Mouse (Mus musculus) frontal cortex, postnatal 25 days (tissue): ENCODE data around the gene Cct7.
"Not testable (repeated sequence)": the region's sequence is repeated elsewhere in the genome, so short reads cannot be mapped to it uniquely, and the experiment has no call there.

Experiments
- DNase-seq, 2 experiments: peaks; one replicate each; pipeline ENCODE4 v3.0.0; 2022; ENCODE audit warnings: low spot score in 2 of 2

Gene Cct7

DNA sequence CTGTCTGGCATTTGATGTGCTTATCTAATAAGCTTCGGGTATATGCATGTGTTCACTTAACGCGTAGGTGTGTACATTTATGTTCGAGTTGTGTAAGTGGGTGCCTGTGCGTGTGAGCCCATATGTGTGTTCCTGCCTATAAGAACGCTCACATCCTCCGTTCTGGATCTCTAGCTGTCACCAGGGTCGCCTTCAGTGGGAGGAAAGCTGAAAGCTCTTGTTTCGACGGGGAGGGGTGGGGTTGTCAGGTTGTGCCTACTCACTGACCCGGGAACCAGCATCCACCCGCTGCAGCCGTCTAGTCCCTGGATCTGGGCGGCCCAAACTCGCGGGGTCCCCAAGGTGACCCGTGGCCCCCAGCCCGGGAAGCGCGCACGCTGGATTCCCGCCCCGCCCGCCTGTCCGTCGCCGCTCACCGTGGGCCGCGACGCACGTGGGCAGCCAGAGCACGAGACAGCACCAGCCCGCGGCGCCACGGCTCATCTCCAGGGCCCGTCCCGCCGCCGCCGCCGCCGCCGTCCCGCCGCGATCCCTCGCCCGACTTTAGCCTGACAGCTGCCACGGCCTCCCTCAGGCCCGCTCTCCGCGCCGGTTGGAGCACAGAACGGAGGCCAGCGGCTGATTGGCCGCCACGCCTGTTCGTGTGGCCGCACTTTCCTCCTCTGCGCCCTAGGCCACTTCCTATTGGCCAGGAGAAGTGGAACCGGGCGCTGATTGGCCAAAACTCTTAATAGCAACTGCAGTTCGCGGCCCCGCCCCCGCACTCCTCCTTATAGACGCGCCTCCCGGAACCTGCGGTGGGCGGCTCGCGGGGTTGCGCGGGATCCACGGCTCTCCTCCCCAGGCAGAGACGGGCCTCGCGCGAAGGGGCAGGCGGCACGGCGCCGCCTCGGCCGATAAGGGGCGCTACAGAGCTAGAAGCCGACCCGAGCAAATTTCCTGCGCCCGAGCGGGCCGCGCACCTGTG is at the start of gene Cct7:
TSS of gene Cct7 (plus strand) at position 818 of the 967 bp plus-strand sequence.
- peak; percentile 99 for DNase-seq

DNA sequence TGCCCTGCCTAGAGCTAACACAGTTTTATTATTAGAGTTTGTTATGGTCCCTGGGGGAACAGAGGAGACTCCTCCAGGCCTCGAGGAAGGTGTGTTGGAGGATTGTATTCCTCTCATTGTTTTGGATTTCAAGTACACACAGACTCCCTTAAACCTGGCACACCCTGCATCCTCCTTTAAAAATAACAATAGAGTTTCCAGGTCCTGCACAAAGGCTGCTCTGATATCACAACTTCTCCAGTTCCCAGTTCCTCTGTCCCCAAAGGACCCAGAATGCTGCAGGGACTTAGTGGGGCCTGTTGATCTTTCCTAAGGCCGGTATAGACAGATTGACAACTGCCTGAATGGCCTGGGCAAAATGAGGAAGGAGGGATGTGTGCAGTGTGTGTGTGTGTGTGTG is 48.7 kb upstream of the Cct7 start:
- no peak for DNase-seq

DNA sequence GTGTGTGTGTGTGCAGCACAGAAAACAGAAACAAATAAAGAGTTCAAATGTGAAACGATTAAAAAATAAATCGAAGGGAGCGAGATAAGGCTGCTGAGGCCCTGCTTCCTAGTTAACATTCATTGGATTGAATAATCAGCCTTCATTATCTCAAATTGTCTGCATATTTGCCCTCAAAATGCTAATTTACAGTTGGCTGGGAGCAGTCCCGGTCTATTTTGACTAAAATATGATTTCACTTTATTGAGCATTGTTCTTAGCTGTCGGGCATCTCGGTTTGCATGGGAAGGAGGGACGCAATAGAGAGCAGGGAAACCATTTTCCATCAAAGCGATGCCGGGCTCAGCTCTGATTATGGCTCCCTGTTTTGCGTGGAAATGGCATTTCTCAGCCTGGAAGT is 48.3 kb upstream of the Cct7 start:
- DNase-seq: no peak

DNA sequence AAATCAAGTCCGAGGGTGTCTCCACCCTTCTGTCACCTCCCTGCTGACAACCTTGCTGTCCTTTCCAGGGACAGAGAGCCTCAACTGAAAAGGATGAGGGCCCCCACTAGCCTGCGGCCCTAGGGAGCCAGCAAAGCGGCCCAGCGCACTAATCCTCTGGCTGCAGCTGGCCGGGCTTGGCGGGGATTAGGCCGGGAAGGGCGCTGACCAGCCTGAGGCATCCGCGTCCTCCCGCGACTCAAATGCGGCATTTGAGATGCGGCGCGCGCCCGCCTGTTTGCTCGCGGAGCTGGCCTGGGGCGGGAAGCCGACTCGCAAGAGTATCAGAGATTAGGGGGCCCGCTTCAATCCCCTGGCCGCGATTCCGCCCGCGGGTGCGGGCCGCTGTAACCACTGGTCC is 42.3 kb upstream of the Cct7 start:
- no peak for DNase-seq

DNA sequence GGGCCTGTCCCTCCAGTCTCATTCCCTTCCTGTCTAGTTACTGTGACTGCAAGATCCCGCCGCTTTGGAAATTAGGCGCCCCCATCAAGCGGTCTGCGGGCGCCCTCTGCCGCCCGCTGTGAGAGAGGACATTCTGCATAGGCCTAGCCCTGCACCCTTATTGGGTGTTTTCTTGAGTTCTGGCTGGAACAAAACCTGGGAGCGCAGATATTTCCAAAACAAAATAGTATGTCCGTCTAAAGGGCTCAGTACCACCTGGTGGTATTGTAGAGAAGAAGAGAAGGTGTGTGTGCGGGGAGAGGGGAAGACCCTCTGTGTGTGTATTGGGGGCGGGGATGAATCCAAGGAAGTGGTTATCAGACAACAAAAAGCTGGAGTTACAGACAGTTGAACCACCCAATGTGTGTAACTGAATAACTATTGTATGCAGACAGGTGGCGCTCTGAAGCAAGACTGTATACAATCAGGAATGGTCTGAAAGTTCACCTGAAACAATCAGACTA is 40.5 kb upstream of the Cct7 start:
- DNase-seq: peak in 1 of 2 experiments; percentile 23

DNA sequence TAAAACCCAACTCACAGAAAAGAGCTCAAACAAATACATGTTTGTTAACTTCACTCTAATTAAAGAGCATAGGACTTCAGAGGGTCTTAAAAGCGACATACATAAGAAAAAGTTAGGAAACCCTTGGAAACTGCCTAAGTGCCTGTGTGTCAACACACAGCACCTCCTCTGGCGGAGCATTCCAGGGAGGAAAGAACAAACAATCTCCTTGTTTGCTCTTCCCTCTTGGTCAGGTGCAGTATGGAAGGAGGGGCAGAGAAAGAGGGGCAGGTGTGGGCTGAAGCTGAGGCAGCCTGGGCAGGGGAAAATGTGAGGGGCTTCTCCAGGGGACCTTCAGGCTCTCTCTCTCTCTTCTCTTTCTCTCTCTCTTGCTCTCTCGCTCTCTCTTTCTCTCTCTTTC is 35.5 kb upstream of the Cct7 start:
- no peak for DNase-seq

DNA sequence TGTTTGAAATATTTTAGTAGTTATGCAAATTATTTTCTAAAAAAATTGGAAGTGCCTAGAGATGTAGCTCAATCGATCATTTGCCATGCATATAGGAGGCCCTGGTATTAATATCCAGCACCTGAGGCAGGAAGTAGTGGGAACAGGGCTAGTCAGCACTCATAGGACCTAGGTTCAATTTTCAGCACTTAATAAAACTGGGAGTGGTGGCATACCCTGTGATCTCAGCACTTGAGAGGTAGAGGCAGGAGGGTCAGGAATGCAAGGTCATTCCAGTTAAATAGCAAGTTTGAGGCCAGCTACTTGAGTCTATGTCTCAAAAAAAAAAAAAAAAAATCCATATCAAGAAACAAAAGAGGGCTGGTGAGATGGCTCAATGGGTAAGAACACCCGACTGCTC is 32.2 kb upstream of the Cct7 start:
- no peak for DNase-seq

DNA sequence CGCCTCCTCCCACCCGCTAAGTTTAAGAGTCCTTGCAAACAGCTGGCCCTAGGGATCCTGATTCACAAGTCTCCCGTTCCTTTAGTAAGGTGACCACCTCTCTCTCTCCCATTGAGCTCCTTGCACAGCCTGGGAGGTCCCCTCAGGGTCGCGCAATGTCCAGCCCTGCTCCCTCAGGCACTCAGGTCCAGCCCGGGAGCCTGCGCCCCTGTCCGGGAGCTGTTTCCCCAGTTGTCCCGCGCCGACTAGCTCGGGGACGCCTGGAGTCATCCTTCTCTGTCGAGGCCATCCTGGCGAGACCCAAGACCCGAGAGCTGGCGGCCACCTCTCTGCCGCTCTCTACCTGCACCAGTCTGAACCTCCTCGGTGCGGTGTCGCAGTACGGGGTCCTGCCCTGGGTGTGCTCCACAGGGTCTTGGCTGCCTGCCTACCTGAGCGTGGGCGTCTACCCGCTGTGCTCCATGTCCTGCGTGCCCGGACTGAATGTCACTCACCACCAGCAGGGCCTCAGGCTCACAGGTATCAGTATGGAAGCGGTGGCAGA is 27.4 kb upstream of the Cct7 start, which contains the start of gene Noto:
TSS of gene Noto (plus strand) at position 51 of the 544 bp plus-strand sequence.
- DNase-seq: no peak

DNA sequence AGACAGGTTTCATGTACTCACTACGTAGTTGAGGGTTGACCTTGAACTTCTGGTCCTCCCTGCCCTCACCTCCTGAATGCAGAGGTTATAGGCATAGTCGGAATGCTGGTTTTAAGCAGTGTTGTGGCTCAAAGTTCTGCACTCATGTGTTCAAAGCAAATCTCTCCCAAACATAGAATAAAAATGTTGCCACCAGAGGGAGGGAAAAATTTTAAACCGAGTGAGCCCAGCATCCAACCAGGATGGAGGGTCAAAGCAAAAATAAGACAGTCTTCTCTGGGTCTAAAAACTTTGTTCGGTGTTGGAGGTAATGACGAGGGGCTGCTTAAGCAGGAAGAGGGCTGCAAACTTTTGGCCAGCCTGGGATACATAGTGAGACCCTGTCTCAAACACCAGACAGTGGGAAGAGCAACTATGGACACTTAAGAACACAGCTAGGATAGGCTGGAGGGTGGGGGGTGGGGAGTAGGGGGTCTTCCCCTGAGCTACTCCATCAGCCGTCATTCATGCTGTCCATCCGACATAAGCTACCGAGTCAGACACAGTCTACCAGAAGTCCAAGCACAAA is 20.0 kb upstream of the Cct7 start:
- no peak for DNase-seq

DNA sequence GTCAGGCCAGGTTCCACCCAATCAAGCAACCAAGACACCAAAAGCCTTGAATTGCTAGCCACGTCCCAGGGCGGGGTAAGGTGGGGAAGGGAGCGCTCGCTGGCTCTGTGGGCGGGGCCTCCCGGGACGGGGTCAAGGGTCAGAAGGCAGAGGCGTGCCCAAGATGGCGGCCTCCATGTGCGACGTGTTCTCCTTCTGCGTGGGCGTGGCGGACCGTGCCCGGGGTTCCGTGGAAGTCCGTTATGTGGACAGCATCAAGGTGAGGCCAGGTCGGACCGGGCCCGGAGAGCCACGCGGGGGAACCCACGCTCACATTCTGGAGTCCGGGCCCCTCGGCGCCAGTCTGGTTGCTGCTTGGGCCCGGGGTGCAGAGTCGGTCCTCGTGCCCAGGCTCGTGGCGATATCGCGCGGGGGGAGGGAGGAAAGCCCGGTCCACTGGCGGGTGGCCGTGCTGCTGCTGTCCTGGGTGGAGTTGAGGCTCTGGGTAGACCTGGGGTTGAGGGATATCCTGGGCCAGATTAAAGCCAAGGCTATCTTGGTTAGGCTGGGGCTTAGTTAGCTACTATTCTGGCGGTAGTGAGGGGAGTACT is 19.4 kb upstream of the Cct7 start, which contains the start of gene Smyd5:
TSS of gene Smyd5 (plus strand) at position 148 of the 590 bp plus-strand sequence.
- peak; percentile 64 to 71 for DNase-seq

DNA sequence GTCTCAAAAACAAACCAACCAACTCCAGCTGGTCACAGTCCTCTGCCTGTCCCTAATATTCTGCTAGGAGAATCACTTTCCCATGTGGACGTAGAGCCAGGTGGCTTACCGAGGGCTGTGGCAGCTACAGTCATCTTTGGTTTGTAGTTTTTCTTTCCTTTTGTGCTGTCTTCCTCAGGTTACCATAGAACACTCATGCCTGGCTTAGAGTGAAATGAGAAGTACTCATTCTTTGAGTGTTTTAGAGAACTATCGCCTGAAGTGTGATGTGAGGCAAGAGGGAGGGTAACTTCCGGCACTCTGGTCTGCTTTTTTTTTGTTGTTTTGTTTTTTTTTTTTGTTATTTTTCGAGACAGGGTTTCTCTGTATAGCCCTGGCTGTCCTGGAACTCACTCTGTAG is 17.4 kb upstream of the Cct7 start:
- DNase-seq: no peak

DNA sequence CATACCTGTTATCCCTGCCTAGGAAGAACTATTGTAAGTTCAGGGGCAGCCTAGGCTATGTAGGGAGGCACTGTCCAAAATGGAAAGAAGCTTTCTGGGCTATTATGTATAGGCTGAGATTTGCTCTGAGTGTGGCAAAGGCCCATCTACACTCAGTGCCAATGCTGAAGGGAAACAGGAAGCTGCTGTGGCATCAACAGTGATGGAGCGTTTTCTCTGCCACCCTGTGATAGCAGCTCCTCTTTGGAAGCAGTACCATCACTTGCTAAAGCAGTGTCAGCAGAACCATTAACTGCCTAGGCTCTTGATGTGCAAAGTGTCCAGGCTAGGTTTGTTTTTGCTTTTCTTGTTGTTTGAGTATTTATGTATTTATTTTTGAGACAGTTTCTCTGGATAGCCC is 15.1 kb upstream of the Cct7 start:
- no peak for DNase-seq

DNA sequence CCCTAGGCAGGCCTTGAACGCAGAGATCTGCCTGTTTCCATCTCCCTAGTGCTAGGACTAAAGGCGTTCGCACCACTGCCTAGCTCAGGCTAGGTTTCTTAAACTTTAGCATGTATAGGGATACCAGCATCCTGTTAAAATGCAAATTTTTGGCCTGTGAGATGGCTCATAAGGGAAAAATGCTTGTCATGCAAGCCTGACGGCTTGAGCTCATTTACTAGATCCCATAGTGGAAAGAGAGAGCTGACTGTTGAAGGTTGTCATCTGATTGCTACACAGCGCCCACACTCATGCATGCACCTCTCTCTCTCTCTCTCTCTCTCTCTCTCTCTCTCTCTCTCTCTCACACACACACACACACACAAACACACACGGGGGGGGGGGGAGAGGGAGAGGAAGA is 14.7 kb upstream of the Cct7 start:
- no peak for DNase-seq

DNA sequence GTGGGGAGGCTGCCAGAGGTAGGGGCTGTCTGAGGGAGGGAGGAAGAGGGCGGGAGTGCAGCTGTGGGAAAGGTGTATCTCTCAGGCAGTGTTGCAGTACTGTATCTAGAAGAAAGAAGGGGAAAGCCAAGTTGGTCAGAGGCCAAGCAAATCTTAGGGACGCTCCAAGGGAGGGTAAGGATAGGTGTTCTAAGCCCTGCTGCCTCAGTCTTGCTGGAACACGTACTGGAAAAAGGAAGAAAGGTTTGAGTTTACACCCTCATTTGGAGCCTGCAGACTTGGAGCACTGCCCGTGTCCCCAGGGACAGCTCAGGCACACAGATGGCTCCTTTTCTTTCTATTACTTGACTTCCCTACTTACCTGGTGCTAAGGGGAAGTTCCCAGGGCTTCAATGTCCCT is 10.2 kb upstream of the Cct7 start:
- DNase-seq: no peak

DNA sequence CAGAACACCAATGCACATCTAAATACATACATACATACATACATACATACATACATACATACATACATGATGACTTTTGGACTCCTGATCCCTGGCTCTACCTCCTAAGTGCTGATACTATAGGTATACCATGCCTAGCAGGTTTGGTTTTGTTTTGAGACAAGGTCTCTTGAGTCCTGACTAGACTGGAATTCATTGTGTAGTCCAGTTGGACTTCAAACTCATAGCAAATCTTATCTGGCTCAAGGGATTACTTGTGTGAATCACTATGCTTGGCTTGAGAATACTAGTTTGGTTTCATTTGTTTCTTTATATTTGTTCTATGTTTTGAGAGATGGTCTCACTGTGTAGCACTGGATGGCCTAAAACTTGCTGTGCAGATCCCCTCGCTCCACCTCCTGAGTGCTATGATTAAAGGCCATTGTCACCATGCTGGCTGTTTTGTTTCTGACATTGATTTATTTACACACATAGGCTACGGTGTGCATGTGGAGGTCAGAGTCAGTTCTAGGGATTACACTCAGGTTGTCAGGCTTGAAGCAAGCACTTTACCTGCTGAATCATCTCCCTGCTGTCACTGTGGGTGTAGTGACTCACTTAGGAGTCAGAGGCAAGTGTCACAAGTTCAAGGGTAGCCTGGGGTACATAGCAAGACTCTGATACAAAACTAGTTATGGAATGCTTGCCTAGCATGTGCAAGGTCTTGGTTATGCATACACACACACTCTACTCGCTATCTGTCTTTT is 7.7 kb upstream of the Cct7 start:
- DNase-seq: no peak

DNA sequence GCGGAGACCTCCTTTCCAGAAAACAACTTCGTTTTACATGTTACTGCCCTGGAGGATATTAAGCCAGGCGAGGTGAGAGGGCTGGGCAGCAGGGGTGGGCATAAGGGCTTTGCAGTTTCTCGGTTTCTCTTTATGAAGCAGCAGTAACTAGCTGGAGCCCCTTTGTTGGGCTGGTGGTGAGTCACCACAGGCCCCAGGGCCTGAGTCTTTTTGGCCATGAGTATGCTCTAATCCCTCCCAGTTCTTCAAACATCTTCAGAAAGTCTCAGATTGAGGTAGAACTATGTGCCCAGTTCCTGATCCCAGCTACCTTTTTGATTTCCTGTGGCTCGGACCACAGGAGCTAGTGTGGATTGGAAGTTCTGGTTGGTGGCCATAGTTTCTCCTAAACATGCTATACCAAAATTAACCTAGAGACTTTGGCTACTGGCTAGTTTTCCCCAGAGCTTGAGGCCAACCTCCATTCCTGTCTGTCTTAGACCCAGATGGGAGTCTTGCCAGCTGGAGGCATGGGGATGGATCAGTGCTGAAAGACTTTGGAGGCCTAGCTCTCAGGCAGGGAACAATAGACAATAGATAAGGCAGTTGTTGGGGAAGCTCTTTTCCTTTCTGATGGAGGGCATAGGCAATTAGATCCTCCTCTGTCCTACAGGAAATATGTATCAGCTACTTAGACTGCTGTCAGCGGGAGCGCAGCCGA is 6.9 kb upstream of the Cct7 start:
- no peak for DNase-seq

DNA sequence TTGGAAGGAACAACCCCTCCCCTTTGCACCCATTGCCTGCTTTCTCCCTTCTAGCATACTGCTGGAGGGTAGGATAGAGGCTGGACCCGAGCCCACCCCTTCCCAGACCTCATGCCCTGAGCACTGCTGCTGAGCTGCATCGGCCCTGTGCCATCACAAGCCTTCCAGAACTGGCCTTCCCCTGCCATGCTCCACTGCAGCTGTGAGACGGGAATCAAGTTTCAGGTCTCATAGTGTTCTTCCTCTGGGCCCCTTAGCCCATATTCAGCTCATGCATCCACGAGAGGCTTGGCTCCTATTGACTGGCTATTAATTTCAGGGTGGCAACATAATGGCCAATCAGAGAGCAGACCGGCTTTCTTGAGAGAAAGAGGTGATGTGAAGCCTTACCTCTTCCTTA is 6.0 kb upstream of the Cct7 start:
- DNase-seq: no peak

DNA sequence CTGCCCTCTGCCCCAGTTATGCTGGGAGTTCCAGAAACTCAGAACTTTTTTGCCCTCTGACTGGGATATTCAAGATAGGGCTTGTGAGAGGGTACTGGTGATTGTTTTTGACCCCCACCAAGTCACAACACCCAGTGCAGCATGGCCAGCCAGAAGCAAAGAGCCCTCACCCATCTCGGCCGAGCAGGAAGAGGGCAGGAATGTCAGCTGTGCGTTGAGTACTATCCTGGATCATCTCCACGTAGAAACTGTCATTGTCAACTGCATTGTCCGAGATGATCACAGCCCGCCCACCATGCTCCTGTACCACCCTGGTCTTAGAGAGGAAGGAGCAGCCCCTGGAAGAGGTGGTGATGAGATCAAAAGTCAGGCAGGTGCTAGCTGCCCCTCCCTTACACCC is 4.0 kb upstream of the Cct7 start:
- no peak for DNase-seq

DNA sequence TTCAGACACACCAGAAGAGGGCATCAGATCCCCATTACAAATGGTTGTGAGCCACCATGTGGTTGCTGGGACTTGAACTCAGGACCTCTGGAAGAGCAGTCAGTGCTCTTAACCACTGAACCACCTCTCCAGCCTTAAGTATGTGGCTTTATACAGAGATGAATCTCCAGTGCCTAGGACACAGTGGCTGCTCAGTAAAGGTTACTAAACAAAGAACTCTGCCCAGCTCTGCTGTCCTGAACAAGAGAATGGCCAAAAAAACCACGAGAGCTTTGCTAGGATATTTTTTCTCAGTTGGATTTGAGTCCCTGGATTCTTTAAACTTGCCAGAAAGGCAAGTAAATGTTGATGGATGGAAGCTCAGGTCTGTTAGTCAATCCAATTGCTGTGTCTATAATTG is 1.2 kb upstream of the Cct7 start:
- DNase-seq: not testable (repeated sequence)

DNA sequence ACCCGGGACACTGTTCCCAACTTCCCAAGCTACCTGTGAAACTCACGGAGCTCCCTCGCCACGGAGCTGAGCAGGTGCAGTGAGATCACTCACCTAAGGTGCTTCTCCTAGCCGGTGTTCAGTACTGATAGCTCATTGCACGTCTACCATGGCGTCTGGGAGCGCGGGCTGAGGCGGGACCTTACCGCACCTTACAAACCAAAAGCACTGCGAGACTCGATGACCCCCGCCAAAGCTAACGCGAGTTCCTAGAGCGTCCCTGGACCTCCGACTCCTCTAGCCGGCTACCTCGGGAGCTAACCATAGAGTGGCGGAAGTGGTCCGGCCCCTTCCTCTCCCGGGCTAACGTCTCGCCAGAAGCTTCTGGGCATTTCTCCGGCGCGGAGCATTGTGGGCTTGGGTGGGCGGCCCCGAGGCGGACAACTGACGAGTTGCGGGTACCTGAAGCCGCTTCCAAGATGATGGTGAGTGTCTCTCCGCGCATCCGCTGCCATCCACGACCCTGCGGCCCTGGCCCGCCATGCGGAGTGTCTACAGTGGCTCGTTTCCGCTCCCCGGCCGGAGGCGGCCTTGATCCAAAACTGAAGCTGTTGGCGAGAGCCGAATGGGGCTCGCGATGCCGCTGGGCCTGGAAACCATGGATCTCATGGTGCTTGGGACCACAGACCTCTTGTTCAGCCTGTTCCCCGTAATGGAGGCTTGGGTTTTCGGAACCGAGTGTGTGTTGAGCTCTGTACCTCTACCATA is 523 bp downstream of the Cct7 start, which contains the start of gene Pradc1:
TSS of gene Pradc1 (minus strand) at position 307 of the 747 bp plus-strand sequence.
- peak; percentile 97 to 98 for DNase-seq
